Mouse (Mus musculus) left cerebral cortex, adult 18-20 months (tissue): ENCODE measurements around the gene Suds3. TPM values are rescaled to one million over a fixed set of nuclear protein-coding genes. Genes with fewer than 3 reads are reported as not detected.
A peak's percentile ranks its signal among the peaks of the same experiment; 100 is the strongest.

Source experiments
- DNase-seq, 2 experiments: peaks; one replicate each; pipeline ENCODE4 v3.0.0; 2021 to 2022; ENCODE audit warnings: low spot score in 2 of 2, mixed read lengths in 1 of 2
- long read RNA-seq, 2 experiments: library from polyadenylated mRNA; stranded (forward); transcript quantifications; one replicate each; pipeline ENCODE4 v2.0.0; 2021
- total RNA-seq, 2 experiments: library from RNA; stranded (reverse); gene quantifications; 2 replicates each; pipeline ENCODE4 v1.2.3; 2021

Suds3 gene
- 100 to 1,000 TPM; 141 to 142 TPM for total RNA-seq
- long read RNA-seq, experiment 1, partial matches to known transcripts: 7 of 168 reads
- long read RNA-seq, experiment 1, other reads (novel, unspliced or antisense): 161 of 168 reads
- long read RNA-seq, experiment 2, partial matches to known transcripts: 97 of 144 reads
- long read RNA-seq, experiment 2, other reads (novel, unspliced or antisense): 47 of 144 reads

- peak; percentile 96 to 99 for DNase-seq
Observed at GRCm38 (mm10) chr5:117115836-117116366, at the start of gene Suds3. TSS of gene Suds3 (minus strand) at chr5:117116113.

- no peak for DNase-seq
Observed at GRCm38 (mm10) chr5:117164923-117165322, 49.0 kb upstream of the Suds3 start.

- DNase-seq: no peak
Observed at GRCm38 (mm10) chr5:117164516-117164915, 48.6 kb upstream of the Suds3 start.

GRCm38 (mm10) chr5:117163790-117164189 lies 47.9 kb upstream of the Suds3 start:
- no peak for DNase-seq

- no peak for DNase-seq
Observed at GRCm38 (mm10) chr5:117160499-117160898, 44.6 kb upstream of the Suds3 start.

GRCm38 (mm10) chr5:117159805-117160291 lies 43.9 kb upstream of the Suds3 start:
- no peak for DNase-seq

- no peak for DNase-seq
Observed at GRCm38 (mm10) chr5:117159326-117159725, 43.4 kb upstream of the Suds3 start.

- DNase-seq: no peak
Observed at GRCm38 (mm10) chr5:117158335-117159018, 42.6 kb upstream of the Suds3 start.

- DNase-seq: no peak
Observed at GRCm38 (mm10) chr5:117153527-117154091, 37.7 kb upstream of the Suds3 start.

- DNase-seq: no peak
Observed at GRCm38 (mm10) chr5:117152944-117153343, 37.0 kb upstream of the Suds3 start.

GRCm38 (mm10) chr5:117150068-117150467 lies 34.2 kb upstream of the Suds3 start:
- DNase-seq: no peak

GRCm38 (mm10) chr5:117149054-117149942 lies 33.4 kb upstream of the Suds3 start:
- DNase-seq: no peak

GRCm38 (mm10) chr5:117147187-117148095 lies 31.5 kb upstream of the Suds3 start:
- DNase-seq: peak; percentile 36 to 41

- DNase-seq: no peak
Observed at GRCm38 (mm10) chr5:117146165-117146564, 30.3 kb upstream of the Suds3 start.

GRCm38 (mm10) chr5:117143721-117144135 lies 27.8 kb upstream of the Suds3 start:
- DNase-seq: peak in 1 of 2 experiments; percentile 45

- DNase-seq: no peak
Observed at GRCm38 (mm10) chr5:117140374-117140773, 24.5 kb upstream of the Suds3 start.

GRCm38 (mm10) chr5:117139822-117140221 lies 23.9 kb upstream of the Suds3 start:
- no peak for DNase-seq

GRCm38 (mm10) chr5:117138295-117138988 lies 22.5 kb upstream of the Suds3 start:
- no peak for DNase-seq

GRCm38 (mm10) chr5:117137594-117137993 lies 21.7 kb upstream of the Suds3 start:
- DNase-seq: no peak
